Mouse (Mus musculus): ENCODE results near the gene Tmem161a.

DNA sequence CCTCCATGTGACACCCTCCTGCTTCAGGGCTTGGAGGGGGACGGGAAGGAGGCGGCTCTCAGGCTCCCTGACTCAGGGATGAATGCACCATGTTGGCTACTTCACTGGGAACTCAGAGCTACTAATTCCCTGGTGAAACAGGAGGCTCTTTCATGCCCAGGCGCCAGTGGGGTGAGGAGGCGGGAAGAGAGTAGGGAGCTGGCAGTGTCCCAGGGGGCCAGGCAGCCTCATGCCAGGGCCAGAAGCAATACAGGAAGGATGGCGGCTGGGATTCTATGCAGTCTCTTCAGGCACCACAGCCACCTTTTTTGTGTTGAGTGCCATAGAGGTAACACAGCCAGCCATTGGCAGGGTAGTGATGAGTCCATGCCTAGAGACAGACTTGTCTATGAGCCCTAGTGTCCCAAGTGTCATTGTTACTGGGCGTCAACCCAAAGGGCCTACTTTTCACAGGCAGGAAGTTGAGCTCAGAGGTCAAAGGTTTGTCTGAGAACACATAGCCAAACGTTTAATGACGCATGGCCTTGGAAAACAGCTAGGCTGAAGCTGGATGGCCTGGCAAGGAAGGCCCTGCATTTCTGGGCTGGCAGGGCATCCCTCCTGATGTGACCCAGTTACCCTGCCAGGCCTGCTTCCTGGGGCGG, 42.7 kb upstream of the Tmem161a start:
- TF ChIP-seq CTCF (IDR thresholded peaks at IDR 0.05; ENCODE audit: low read depth) (no peak), EP300 (IDR thresholded peaks at IDR 0.05; ENCODE audit: low read depth) (no peak)
